Mouse (Mus musculus): Measurements from ENCODE around the gene Limd2. TPM values are rescaled to one million over a fixed set of nuclear protein-coding genes. Genes with fewer than 3 reads are reported as not detected.

Limd2 gene
- polyA plus RNA-seq, 1 experiment from 2014 or later: 158 TPM

- Histone ChIP-seq H3K9me3 (ENCODE audit: control insufficient read depth, low read length) (no peaks in the 10 kb centered on the region), H3K27ac (peak overlapping the region; percentile 96), H3K36me3 (replicated peaks; ENCODE audit: control insufficient read depth, insufficient read depth) (peaks cover 51% of the 10 kb centered on the region), H3K4me3 (replicated peaks; ENCODE audit: low read length) (peak overlapping the region; percentile 79), H3K4me1 (replicated peaks; ENCODE audit: control insufficient read depth, insufficient read depth, low read length) (peaks cover 27% of the 10 kb centered on the region), H3K27me3 (ENCODE audit: control insufficient read depth, insufficient read depth, low read length) (no peaks in the 10 kb centered on the region), H3K9ac (peak overlapping the region; percentile 93), H3K4me2 (replicated peaks) (peak overlapping the region; percentile 96)
- peak; percentile 74 for DNase-seq (ENCODE audit: low spot score)
- under 1% methylated on average over 97 of the region's 106 CpGs for WGBS
- ATAC-seq (ENCODE audit: low FRiP score): peak; percentile 76
Measured at GRCm38 (mm10) chr11:106159921-106160840, 479 bp downstream of the Limd2 start.

GRCm38 (mm10) chr11:106159216-106159920, 1.3 kb downstream of the Limd2 start:
- no peaks in the 10 kb centered on the region for H3K9me3 ChIP-seq (ENCODE audit: control insufficient read depth, low read length)
- H3K36me3 ChIP-seq (replicated peaks; ENCODE audit: control insufficient read depth, insufficient read depth): peaks cover 51% of the 10 kb centered on the region
- peaks cover 27% of the 10 kb centered on the region for H3K4me1 ChIP-seq (replicated peaks; ENCODE audit: control insufficient read depth, insufficient read depth, low read length)
- peak overlapping the region; percentile 96 for H3K27ac ChIP-seq
- peak overlapping the region; percentile 93 for H3K9ac ChIP-seq
- no peaks in the 10 kb centered on the region for H3K27me3 ChIP-seq (ENCODE audit: control insufficient read depth, insufficient read depth, low read length)
- H3K4me2 ChIP-seq (replicated peaks): peak overlapping the region; percentile 96
- H3K4me3 ChIP-seq (replicated peaks; ENCODE audit: low read length): peak overlapping the region; percentile 79
- peak; percentile 57 for ATAC-seq (ENCODE audit: low FRiP score)
- WGBS: 2% methylated on average over 23 of the region's 25 CpGs
- no peak for DNase-seq (ENCODE audit: low spot score)

- Histone ChIP-seq H3K4me3 (replicated peaks; ENCODE audit: low read length) (peak overlapping the region; percentile 79), H3K4me2 (replicated peaks) (peak overlapping the region; percentile 96), H3K27me3 (ENCODE audit: control insufficient read depth, insufficient read depth, low read length) (no peaks in the 10 kb centered on the region), H3K4me1 (replicated peaks; ENCODE audit: control insufficient read depth, insufficient read depth, low read length) (peaks cover 27% of the 10 kb centered on the region), H3K36me3 (replicated peaks; ENCODE audit: control insufficient read depth, insufficient read depth) (peaks cover 51% of the 10 kb centered on the region), H3K27ac (peak overlapping the region; percentile 96), H3K9ac (peak overlapping the region; percentile 93), H3K9me3 (ENCODE audit: control insufficient read depth, low read length) (no peaks in the 10 kb centered on the region)
- ATAC-seq (ENCODE audit: low FRiP score): peak; percentile 15; the same call in 1 of the 2 replicates
- 45% methylated on average over 9 of the region's 9 CpGs for WGBS
- no peak for DNase-seq (ENCODE audit: low spot score)
Measured at GRCm38 (mm10) chr11:106158930-106159215, 1.8 kb downstream of the Limd2 start.

GRCm38 (mm10) chr11:106158081-106158929, 2.4 kb downstream of the Limd2 start:
- no peak for DNase-seq (ENCODE audit: low spot score)

GRCm38 (mm10) chr11:106157154-106157553, 3.5 kb downstream of the Limd2 start:
- 88% methylated on average over 7 of the region's 7 CpGs for WGBS
- ATAC-seq (ENCODE audit: low FRiP score) (no peak), DNase-seq (ENCODE audit: low spot score) (no peak)
- H3K9me3 ChIP-seq (ENCODE audit: control insufficient read depth, low read length): no peaks in the 10 kb centered on the region
- H3K27me3 ChIP-seq (ENCODE audit: control insufficient read depth, insufficient read depth, low read length): no peaks in the 10 kb centered on the region
- H3K36me3 ChIP-seq (replicated peaks; ENCODE audit: control insufficient read depth, insufficient read depth): peaks cover 62% of the 10 kb centered on the region
- H3K4me3 ChIP-seq (replicated peaks; ENCODE audit: low read length): no peak overlapping the region
- H3K4me2 ChIP-seq (replicated peaks): no peak overlapping the region
- H3K9ac ChIP-seq: no peak overlapping the region
- no peak overlapping the region for H3K27ac ChIP-seq
- peaks cover 27% of the 10 kb centered on the region for H3K4me1 ChIP-seq (replicated peaks; ENCODE audit: control insufficient read depth, insufficient read depth, low read length)

More at GRCm38 (mm10) chr11:106158081-106158929, 2.4 kb downstream of the Limd2 start:
- Histone ChIP-seq H3K4me3 (replicated peaks; ENCODE audit: low read length) (peak overlapping the region; percentile 79), H3K36me3 (replicated peaks; ENCODE audit: control insufficient read depth, insufficient read depth) (peaks cover 51% of the 10 kb centered on the region), H3K27ac (peak overlapping the region; percentile 96), H3K4me1 (replicated peaks; ENCODE audit: control insufficient read depth, insufficient read depth, low read length) (peaks cover 27% of the 10 kb centered on the region), H3K27me3 (ENCODE audit: control insufficient read depth, insufficient read depth, low read length) (no peaks in the 10 kb centered on the region), H3K4me2 (replicated peaks) (peak overlapping the region; percentile 96), H3K9me3 (ENCODE audit: control insufficient read depth, low read length) (no peaks in the 10 kb centered on the region), H3K9ac (peak overlapping the region; percentile 93)
- 61% methylated on average over 14 of the region's 14 CpGs for WGBS
- ATAC-seq (ENCODE audit: low FRiP score): no peak

GRCm38 (mm10) chr11:106156257-106156656, 4.4 kb downstream of the Limd2 start:
- H3K4me2 ChIP-seq (replicated peaks): no peak overlapping the region
- DNase-seq (ENCODE audit: low spot score): no peak
- peaks cover 23% of the 10 kb centered on the region for H3K4me1 ChIP-seq (replicated peaks; ENCODE audit: control insufficient read depth, insufficient read depth, low read length)
- 92% methylated on average over 1 of the region's 1 CpGs for WGBS
- no peaks in the 10 kb centered on the region for H3K9me3 ChIP-seq (ENCODE audit: control insufficient read depth, low read length)
- H3K36me3 ChIP-seq (replicated peaks; ENCODE audit: control insufficient read depth, insufficient read depth): peaks cover 71% of the 10 kb centered on the region
- H3K27me3 ChIP-seq (ENCODE audit: control insufficient read depth, insufficient read depth, low read length): no peaks in the 10 kb centered on the region
- no peak overlapping the region for H3K27ac ChIP-seq
- no peak overlapping the region for H3K4me3 ChIP-seq (replicated peaks; ENCODE audit: low read length)
- ATAC-seq (ENCODE audit: low FRiP score): no peak
- H3K9ac ChIP-seq: no peak overlapping the region

GRCm38 (mm10) chr11:106155761-106156160, 4.9 kb downstream of the Limd2 start:
- Histone ChIP-seq H3K4me2 (replicated peaks) (no peak overlapping the region), H3K9ac (no peak overlapping the region), H3K27me3 (ENCODE audit: control insufficient read depth, insufficient read depth, low read length) (no peaks in the 10 kb centered on the region), H3K36me3 (replicated peaks; ENCODE audit: control insufficient read depth, insufficient read depth) (peaks cover 76% of the 10 kb centered on the region), H3K4me1 (replicated peaks; ENCODE audit: control insufficient read depth, insufficient read depth, low read length) (peaks cover 18% of the 10 kb centered on the region), H3K4me3 (replicated peaks; ENCODE audit: low read length) (no peak overlapping the region), H3K9me3 (ENCODE audit: control insufficient read depth, low read length) (no peaks in the 10 kb centered on the region), H3K27ac (no peak overlapping the region)
- 55% methylated on average over 3 of the region's 3 CpGs for WGBS
- ATAC-seq (ENCODE audit: low FRiP score) (no peak), DNase-seq (ENCODE audit: low spot score) (no peak)

- Histone ChIP-seq H3K9ac (no peak overlapping the region), H3K27ac (no peak overlapping the region), H3K4me1 (replicated peaks; ENCODE audit: control insufficient read depth, insufficient read depth, low read length) (peaks cover 16% of the 10 kb centered on the region), H3K4me3 (replicated peaks; ENCODE audit: low read length) (no peak overlapping the region), H3K36me3 (replicated peaks; ENCODE audit: control insufficient read depth, insufficient read depth) (peaks cover 86% of the 10 kb centered on the region), H3K27me3 (ENCODE audit: control insufficient read depth, insufficient read depth, low read length) (no peaks in the 10 kb centered on the region), H3K9me3 (ENCODE audit: control insufficient read depth, low read length) (no peaks in the 10 kb centered on the region), H3K4me2 (replicated peaks) (no peak overlapping the region)
- ATAC-seq (ENCODE audit: low FRiP score) (no peak), DNase-seq (ENCODE audit: low spot score) (no peak)
- WGBS: 63% methylated on average over 2 of the region's 2 CpGs
Measured at GRCm38 (mm10) chr11:106154770-106155169, 5.9 kb downstream of the Limd2 start.
